Mouse (Mus musculus): ENCODE data around the gene Kcnab2. TPM values are rescaled to one million over a fixed set of nuclear protein-coding genes. Genes with fewer than 3 reads are reported as not detected.

Gene Kcnab2
- polyA plus RNA-seq, 1 experiment from 2014 or later, result 21.9 TPM

GRCm38 (mm10) chr4:152477106-152477465, 585 bp downstream of the Kcnab2 start:
- Histone ChIP-seq H3K4me2 (replicated peaks) (peak overlapping the region; percentile 74), H3K9ac (replicated peaks) (peak overlapping the region; percentile 76), H3K27me3 (peaks cover 15% of the 10 kb centered on the region), H3K4me1 (replicated peaks) (peaks cover 39% of the 10 kb centered on the region), H3K9me3 (peaks cover 7% of the 10 kb centered on the region), H3K4me3 (replicated peaks) (peak overlapping the region; percentile 69), H3K36me3 (peaks cover 10% of the 10 kb centered on the region), H3K27ac (peak overlapping the region; percentile 30)
- 0% methylated on average over 17 of the region's 21 CpGs for WGBS
- peak; percentile 64; the same call in 1 of the 2 replicates for ATAC-seq

GRCm38 (mm10) chr4:152476427-152477023, 1.1 kb downstream of the Kcnab2 start, which contains the start of gene Nphp4:
Gene Nphp4, plus strand, starts transcription at chr4:152476706.
- Histone ChIP-seq H3K9ac (replicated peaks) (peak within 1 kb of the TSS; percentile 84), H3K36me3 (peaks cover 15% of the 10 kb centered on the region), H3K4me3 (replicated peaks) (peak within 1 kb of the TSS; percentile 69), H3K4me1 (replicated peaks) (peaks cover 39% of the 10 kb centered on the region), H3K9me3 (peaks cover 13% of the 10 kb centered on the region), H3K4me2 (replicated peaks) (peak within 1 kb of the TSS; percentile 74), H3K27ac (peak within 1 kb of the TSS; percentile 90), H3K27me3 (peaks cover 15% of the 10 kb centered on the region)
- ATAC-seq, result no peak
- WGBS, result 2% methylated on average over 18 of the region's 18 CpGs

- WGBS, result 85% methylated on average over 7 of the region's 7 CpGs
- Histone ChIP-seq H3K4me3 (replicated peaks) (peak overlapping the region; percentile 69), H3K27ac (no peak overlapping the region), H3K4me2 (replicated peaks) (peak overlapping the region; percentile 74), H3K9me3 (peaks cover 13% of the 10 kb centered on the region), H3K9ac (replicated peaks) (no peak overlapping the region), H3K36me3 (peaks cover 15% of the 10 kb centered on the region), H3K27me3 (peaks cover 15% of the 10 kb centered on the region), H3K4me1 (replicated peaks) (peaks cover 35% of the 10 kb centered on the region)
- ATAC-seq, result no peak
These were observed 1.7 kb downstream of the Kcnab2 start for GRCm38 (mm10) chr4:152475941-152476340.

GRCm38 (mm10) chr4:152467951-152468350, 9.7 kb downstream of the Kcnab2 start:
- 83% methylated on average over 6 of the region's 6 CpGs for WGBS
- H3K4me2 ChIP-seq (replicated peaks), result no peak overlapping the region
- H3K4me1 ChIP-seq (replicated peaks), result peaks cover 34% of the 10 kb centered on the region
- H3K27ac ChIP-seq, result no peak overlapping the region
- H3K4me3 ChIP-seq (replicated peaks), result no peak overlapping the region
- H3K9me3 ChIP-seq, result peaks cover 13% of the 10 kb centered on the region
- peaks cover 17% of the 10 kb centered on the region for H3K36me3 ChIP-seq
- H3K9ac ChIP-seq (replicated peaks), result no peak overlapping the region
- no peaks in the 10 kb centered on the region for H3K27me3 ChIP-seq
- ATAC-seq, result no peak

GRCm38 (mm10) chr4:152466601-152467000, 11.1 kb downstream of the Kcnab2 start:
- Histone ChIP-seq H3K4me3 (replicated peaks) (no peak overlapping the region), H3K9me3 (peaks cover under 1% of the 10 kb centered on the region; the same call in 1 of the 2 replicates), H3K27ac (no peak overlapping the region), H3K27me3 (no peaks in the 10 kb centered on the region), H3K4me2 (replicated peaks) (no peak overlapping the region), H3K9ac (replicated peaks) (no peak overlapping the region), H3K4me1 (replicated peaks) (peaks cover 34% of the 10 kb centered on the region), H3K36me3 (0 out of 2 replicates have a peak, but pooled peaks cover 5% of the 10 kb centered on the region)
- WGBS, result 81% methylated on average over 13 of the region's 13 CpGs
- no peak for ATAC-seq

- peak overlapping the region; percentile 26; the same call in 1 of the 2 replicates for H3K4me2 ChIP-seq (replicated peaks)
- H3K27ac ChIP-seq, result peak overlapping the region; percentile 86
- peaks cover 34% of the 10 kb centered on the region for H3K4me1 ChIP-seq (replicated peaks)
- H3K9me3 ChIP-seq, result no peaks in the 10 kb centered on the region
- 0 out of 2 replicates have a peak, but pooled peaks cover 4% of the 10 kb centered on the region for H3K36me3 ChIP-seq
- 0 out of 2 replicates have a peak overlapping the region, but pooled peaks have one; percentile 28 for H3K9ac ChIP-seq (replicated peaks)
- H3K27me3 ChIP-seq, result no peaks in the 10 kb centered on the region
- WGBS, result 6% methylated on average over 8 of the region's 8 CpGs
- peak; percentile 87 for ATAC-seq
- H3K4me3 ChIP-seq (replicated peaks), result no peak overlapping the region
These were observed 12.6 kb downstream of the Kcnab2 start for GRCm38 (mm10) chr4:152465116-152465515.

GRCm38 (mm10) chr4:152463147-152463546, 14.5 kb downstream of the Kcnab2 start:
- 90% methylated on average over 9 of the region's 9 CpGs for WGBS
- Histone ChIP-seq H3K27me3 (no peaks in the 10 kb centered on the region), H3K4me3 (replicated peaks) (no peak overlapping the region), H3K9ac (replicated peaks) (0 out of 2 replicates have a peak overlapping the region, but pooled peaks have one; percentile 8), H3K36me3 (0 out of 2 replicates have a peak, but pooled peaks cover 4% of the 10 kb centered on the region), H3K4me2 (replicated peaks) (no peak overlapping the region), H3K4me1 (replicated peaks) (peaks cover 34% of the 10 kb centered on the region), H3K9me3 (no peaks in the 10 kb centered on the region), H3K27ac (no peak overlapping the region)
- ATAC-seq, result no peak

- no peak for ATAC-seq
- H3K36me3 ChIP-seq, result 0 out of 2 replicates have a peak, but pooled peaks cover 4% of the 10 kb centered on the region
- no peaks in the 10 kb centered on the region for H3K9me3 ChIP-seq
- H3K9ac ChIP-seq (replicated peaks), result 0 out of 2 replicates have a peak overlapping the region, but pooled peaks have one; percentile 11
- H3K27me3 ChIP-seq, result no peaks in the 10 kb centered on the region
- H3K4me1 ChIP-seq (replicated peaks), result peaks cover 34% of the 10 kb centered on the region
- 83% methylated on average over 12 of the region's 12 CpGs for WGBS
- no peak overlapping the region; the same call in 1 of the 2 replicates for H3K27ac ChIP-seq
- H3K4me3 ChIP-seq (replicated peaks), result no peak overlapping the region
- H3K4me2 ChIP-seq (replicated peaks), result no peak overlapping the region
These were observed 15.2 kb downstream of the Kcnab2 start for GRCm38 (mm10) chr4:152462516-152462915.

- Histone ChIP-seq H3K4me3 (replicated peaks) (no peak overlapping the region), H3K4me2 (replicated peaks) (no peak overlapping the region), H3K4me1 (replicated peaks) (peaks cover 13% of the 10 kb centered on the region), H3K36me3 (no peaks in the 10 kb centered on the region), H3K9me3 (no peaks in the 10 kb centered on the region), H3K9ac (replicated peaks) (no peak overlapping the region), H3K27me3 (no peaks in the 10 kb centered on the region), H3K27ac (no peak overlapping the region)
- WGBS, result 94% methylated on average over 4 of the region's 4 CpGs
- ATAC-seq, result no peak
These were observed 20.0 kb downstream of the Kcnab2 start for GRCm38 (mm10) chr4:152457673-152458072.

- Histone ChIP-seq H3K36me3 (no peaks in the 10 kb centered on the region), H3K9ac (replicated peaks) (no peak overlapping the region), H3K27ac (no peak overlapping the region), H3K4me1 (replicated peaks) (peaks cover 14% of the 10 kb centered on the region), H3K27me3 (no peaks in the 10 kb centered on the region), H3K4me2 (replicated peaks) (no peak overlapping the region), H3K4me3 (replicated peaks) (no peak overlapping the region), H3K9me3 (no peaks in the 10 kb centered on the region)
- no peak for ATAC-seq
- WGBS, result 82% methylated on average over 18 of the region's 18 CpGs
These were observed 21.1 kb downstream of the Kcnab2 start for GRCm38 (mm10) chr4:152456609-152457008.

- Histone ChIP-seq H3K9me3 (no peaks in the 10 kb centered on the region), H3K27ac (0 out of 2 replicates have a peak overlapping the region, but pooled peaks have one; percentile 44), H3K36me3 (no peaks in the 10 kb centered on the region), H3K9ac (replicated peaks) (no peak overlapping the region), H3K27me3 (no peaks in the 10 kb centered on the region), H3K4me2 (replicated peaks) (no peak overlapping the region), H3K4me3 (replicated peaks) (no peak overlapping the region), H3K4me1 (replicated peaks) (peaks cover 14% of the 10 kb centered on the region)
- ATAC-seq, result no peak
- WGBS, result 77% methylated on average over 12 of the region's 12 CpGs
These were observed 23.5 kb downstream of the Kcnab2 start for GRCm38 (mm10) chr4:152454153-152454552.

- 31% methylated on average over 10 of the region's 10 CpGs for WGBS
- Histone ChIP-seq H3K4me3 (replicated peaks) (no peak overlapping the region), H3K9ac (replicated peaks) (no peak overlapping the region), H3K27ac (peak overlapping the region; percentile 6), H3K4me2 (replicated peaks) (no peak overlapping the region), H3K4me1 (replicated peaks) (peaks cover 19% of the 10 kb centered on the region), H3K36me3 (no peaks in the 10 kb centered on the region), H3K27me3 (no peaks in the 10 kb centered on the region), H3K9me3 (no peaks in the 10 kb centered on the region)
- peak; percentile 47; the same call in 1 of the 2 replicates for ATAC-seq
These were observed 24.6 kb downstream of the Kcnab2 start for GRCm38 (mm10) chr4:152453079-152453478.
